Mouse (Mus musculus): ENCODE measurements around the gene Casp14.

GRCm38 (mm10) chr10:78700881-78701280, 17.2 kb downstream of the Casp14 start:
- TF ChIP-seq POLR2A (IDR thresholded peaks at IDR 0.05; ENCODE audit: control insufficient read depth, low read depth, low read length) (no peak), CTCF (IDR thresholded peaks at IDR 0.05; ENCODE audit: control insufficient read depth, insufficient read depth, insufficient replicate concordance, low read depth, low read length) (no peak)

Data from testis, adult 2 months (tissue).